Mouse (Mus musculus) limb, embryonic 14.5 days (tissue): ENCODE results near the gene Rab7. TPM values are rescaled to one million over a fixed set of nuclear protein-coding genes. Genes with fewer than 3 reads are reported as not detected.
A peak's percentile ranks its signal among the peaks of the same experiment; 100 is the strongest.

Source experiments
- ATAC-seq: fragments of 200-750 bp; cut with Nextera tagmentation; 2 replicates; pipeline ENCODE4 v1.8.0; 2017; ENCODE audit warnings: low read depth, moderate number of reproducible peaks, moderate TSS enrichment; ENCODE audit not compliant: low FRiP score
- DNase-seq: peaks from one replicate; pipeline ENCODE4 v3.0.0-alpha.2; 2015; ENCODE audit warnings: low spot score
- H3K27ac ChIP-seq: fragments of 300-500 bp; sonication (generic); replicated peaks from 2 replicates; pipeline ENCODE4 v1.5.1; 2014; ENCODE audit warnings: low read depth, mild to moderate bottlenecking, low read length, moderate library complexity, mixed read lengths
- H3K27me3 ChIP-seq: fragments of 300-500 bp; sonication (generic); 2 replicates; pipeline ENCODE4 v1.6.1; 2014; ENCODE audit warnings: low read length, mixed read lengths; ENCODE audit not compliant: control insufficient read depth, insufficient read depth
- H3K36me3 ChIP-seq: fragments of 300-500 bp; sonication (generic); 2 replicates; pipeline ENCODE4 v1.6.1; 2014; ENCODE audit warnings: mild to moderate bottlenecking, low read length, moderate library complexity, mixed read lengths; ENCODE audit not compliant: control insufficient read depth, insufficient read depth
- H3K4me1 ChIP-seq: fragments of 300-500 bp; sonication (generic); 2 replicates; pipeline ENCODE4 v1.6.1; 2014; ENCODE audit warnings: antibody characterized with exemption, low read length, mixed read lengths; ENCODE audit not compliant: control insufficient read depth, insufficient read depth
- H3K4me2 ChIP-seq: fragments of 300-500 bp; sonication (generic); replicated peaks from 2 replicates; pipeline ENCODE4 v1.6.1; 2014; ENCODE audit warnings: low read depth, mild to moderate bottlenecking, low read length, moderate library complexity; ENCODE audit not compliant: severe bottlenecking
- H3K4me3 ChIP-seq: fragments of 300-500 bp; sonication (generic); replicated peaks from 2 replicates; pipeline ENCODE4 v1.5.1; 2014; ENCODE audit warnings: low read length
- H3K9ac ChIP-seq: fragments of 300-500 bp; sonication (generic); 2 replicates; pipeline ENCODE4 v1.6.1; 2014; ENCODE audit warnings: mild to moderate bottlenecking, low read depth, low read length, moderate library complexity; ENCODE audit not compliant: severe bottlenecking
- H3K9me3 ChIP-seq: fragments of 300-500 bp; sonication (generic); 2 replicates; pipeline ENCODE4 v1.6.1; 2016; ENCODE audit warnings: low read length; ENCODE audit not compliant: control insufficient read depth
- POLR2A ChIP-seq: fragments of 200-500 bp; IDR thresholded peaks from 2 replicates; pipeline ENCODE4 v1.8.0; 2012; ENCODE audit warnings: inconsistent platforms, mild to moderate bottlenecking, moderate library complexity, borderline replicate concordance; ENCODE audit not compliant: insufficient read depth, insufficient read length; ENCODE audit errors: extremely low read depth
- WGBS: fragments of 180-500 bp; shearing (Covaris S2); extraction: QIAGEN DNeasy Blood & Tissue Kit; methylation state at CpG from one replicate; pipeline ENCODE4 v1.1.7; 2014; 5-methylcytosine and 5-hydroxymethylcytosine counted together
- polyA plus RNA-seq, 2 experiments: library from polyadenylated mRNA; depleted of rRNA in 1 of 2; stranded (reverse) in 1 of 2; unstranded in 1 of 2; fragments of >200 nt; fragmentation: Nextera tagmentation in 1 of 2; extraction: Ambion mirVana in 1 of 2; gene quantifications; 2 replicates each; pipeline versions ENCODE4 v1.2.1 to v1.2.3; 2012 to 2014

Rab7 gene
- polyA plus RNA-seq, 2 experiments = 208 to 225 TPM

- Histone ChIP-seq H3K4me2 (no peak overlapping the region), H3K27me3 (no peaks in the 10 kb centered on the region), H3K36me3 (no peaks in the 10 kb centered on the region), H3K4me1 (no peaks in the 10 kb centered on the region), H3K4me3 (no peak overlapping the region), H3K27ac (no peak overlapping the region), H3K9me3 (no peaks in the 10 kb centered on the region), H3K9ac (no peak overlapping the region)
- DNase-seq (no peak), ATAC-seq (no peak)
- TF ChIP-seq POLR2A = no peak
- 55% methylated on average over 11 of the region's 11 CpGs for WGBS
Measured at GRCm38 (mm10) chr6:88053228-88054080, 8.4 kb upstream of the Rab7 start.

GRCm38 (mm10) chr6:88051206-88051605 is 6.1 kb upstream of the Rab7 start:
- WGBS = 87% methylated on average over 5 of the region's 5 CpGs
- no peak for ATAC-seq
- no peak for TF ChIP-seq POLR2A

GRCm38 (mm10) chr6:88049008-88049407 is 3.9 kb upstream of the Rab7 start:
- 77% methylated on average over 6 of the region's 6 CpGs for WGBS
- DNase-seq = no peak
- no peak for TF ChIP-seq POLR2A
- Histone ChIP-seq H3K9me3 (no peaks in the 10 kb centered on the region), H3K4me1 (peaks cover 4% of the 10 kb centered on the region), H3K9ac (no peak overlapping the region), H3K27me3 (no peaks in the 10 kb centered on the region), H3K4me3 (no peak overlapping the region), H3K27ac (no peak overlapping the region), H3K36me3 (no peaks in the 10 kb centered on the region), H3K4me2 (no peak overlapping the region)
- ATAC-seq = no peak

More at GRCm38 (mm10) chr6:88051206-88051605, 6.1 kb upstream of the Rab7 start:
- no peaks in the 10 kb centered on the region for H3K9me3 ChIP-seq
- DNase-seq = no peak
- H3K4me2 ChIP-seq = no peak overlapping the region
- H3K27me3 ChIP-seq = no peaks in the 10 kb centered on the region
- H3K36me3 ChIP-seq = no peaks in the 10 kb centered on the region
- no peak overlapping the region for H3K27ac ChIP-seq
- no peak overlapping the region for H3K4me3 ChIP-seq
- H3K4me1 ChIP-seq = no peaks in the 10 kb centered on the region
- H3K9ac ChIP-seq = no peak overlapping the region

- Histone ChIP-seq H3K4me1 (peaks cover 14% of the 10 kb centered on the region), H3K4me3 (no peak overlapping the region), H3K27me3 (no peaks in the 10 kb centered on the region), H3K9ac (no peak overlapping the region), H3K4me2 (no peak overlapping the region), H3K9me3 (no peaks in the 10 kb centered on the region), H3K36me3 (no peaks in the 10 kb centered on the region), H3K27ac (no peak overlapping the region)
- ATAC-seq (no peak), DNase-seq (no peak)
- 92% methylated on average over 5 of the region's 5 CpGs for WGBS
- no peak for TF ChIP-seq POLR2A
Measured at GRCm38 (mm10) chr6:88047853-88048252, 2.8 kb upstream of the Rab7 start.

- H3K27ac ChIP-seq = peak overlapping the region; percentile 48
- no peaks in the 10 kb centered on the region for H3K27me3 ChIP-seq
- DNase-seq (no peak), ATAC-seq (no peak)
- no peaks in the 10 kb centered on the region for H3K36me3 ChIP-seq
- peak overlapping the region; percentile 44; the same call in 1 of the 2 replicates for H3K4me2 ChIP-seq
- H3K4me1 ChIP-seq = peaks cover 14% of the 10 kb centered on the region
- peak overlapping the region; percentile 96 for H3K4me3 ChIP-seq
- WGBS = 38% methylated on average over 3 of the region's 3 CpGs
- TF ChIP-seq POLR2A = no peak
- H3K9me3 ChIP-seq = no peaks in the 10 kb centered on the region
- H3K9ac ChIP-seq = no peak overlapping the region
Measured at GRCm38 (mm10) chr6:88045406-88045766, 316 bp upstream of the Rab7 start.

DNA sequence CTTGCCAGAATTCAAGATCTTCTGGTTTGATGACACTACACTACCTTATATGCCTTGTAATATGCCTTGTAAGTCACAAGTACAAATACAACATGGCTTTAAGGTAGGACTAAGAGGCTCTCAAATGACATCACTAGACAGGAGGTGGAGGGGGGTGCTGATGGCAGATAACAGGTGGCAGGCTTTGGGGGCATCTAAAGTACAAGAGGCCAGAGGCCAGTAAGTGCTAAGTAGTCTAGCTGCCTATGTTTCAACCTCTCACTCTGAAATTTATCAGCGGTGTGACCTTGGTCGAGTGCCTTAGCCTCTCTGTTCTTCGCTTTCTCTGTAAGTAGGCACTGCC is 865 bp downstream of the Rab7 start:
- H3K27me3 ChIP-seq = no peaks in the 10 kb centered on the region
- DNase-seq = no peak
- H3K9ac ChIP-seq = peak overlapping the region; percentile 96
- peak overlapping the region; percentile 88; the same call in 1 of the 2 replicates for H3K27ac ChIP-seq
- peak overlapping the region; percentile 96 for H3K4me3 ChIP-seq
- H3K9me3 ChIP-seq = no peaks in the 10 kb centered on the region
- no peak for ATAC-seq
- H3K4me2 ChIP-seq = peak overlapping the region; percentile 82
- peaks cover 5% of the 10 kb centered on the region for H3K36me3 ChIP-seq
- 4% methylated on average over 3 of the region's 3 CpGs for WGBS
- H3K4me1 ChIP-seq = peaks cover 14% of the 10 kb centered on the region
- TF ChIP-seq POLR2A = no peak
